Mouse (Mus musculus): ENCODE measurements around the gene Phospho2.

Phospho2 gene

GRCm38 (mm10) chr2:69823129-69823677 lies 33.8 kb downstream of the Phospho2 start:
- DNase-seq (ENCODE audit: low spot score in 2 of 2) = peak in 1 of 2 experiments; percentile 15

GRCm38 (mm10) chr2:69825898-69826297 lies 36.5 kb downstream of the Phospho2 start:
- no peak for DNase-seq (ENCODE audit: low spot score in 2 of 2)

- DNase-seq (ENCODE audit: low spot score in 2 of 2) = no peak
These were observed 37.0 kb downstream of the Phospho2 start for GRCm38 (mm10) chr2:69826380-69826779.

- DNase-seq (ENCODE audit: low spot score in 2 of 2) = no peak
These were observed 38.6 kb downstream of the Phospho2 start for GRCm38 (mm10) chr2:69828031-69828430.

- no peak for DNase-seq (ENCODE audit: low spot score in 2 of 2)
These were observed 40.3 kb downstream of the Phospho2 start for GRCm38 (mm10) chr2:69829680-69830079.

- no peak for DNase-seq (ENCODE audit: low spot score in 2 of 2)
These were observed 40.7 kb downstream of the Phospho2 start for GRCm38 (mm10) chr2:69830116-69830515.

- no peak for DNase-seq (ENCODE audit: low spot score in 2 of 2)
These were observed 48.0 kb downstream of the Phospho2 start for GRCm38 (mm10) chr2:69837244-69837967.

- no peak for DNase-seq (ENCODE audit: low spot score in 2 of 2)
These were observed 48.6 kb downstream of the Phospho2 start for GRCm38 (mm10) chr2:69837996-69838395.

GRCm38 (mm10) chr2:69838707-69839106 lies 49.3 kb downstream of the Phospho2 start:
- DNase-seq (ENCODE audit: low spot score in 2 of 2) = no peak

- DNase-seq (ENCODE audit: low spot score in 2 of 2) = no peak
These were observed 50.8 kb downstream of the Phospho2 start for GRCm38 (mm10) chr2:69840261-69840660.

GRCm38 (mm10) chr2:69849215-69849614 lies 59.8 kb downstream of the Phospho2 start:
- DNase-seq (ENCODE audit: low spot score in 2 of 2) = no peak
